In the genomic region with DNA sequence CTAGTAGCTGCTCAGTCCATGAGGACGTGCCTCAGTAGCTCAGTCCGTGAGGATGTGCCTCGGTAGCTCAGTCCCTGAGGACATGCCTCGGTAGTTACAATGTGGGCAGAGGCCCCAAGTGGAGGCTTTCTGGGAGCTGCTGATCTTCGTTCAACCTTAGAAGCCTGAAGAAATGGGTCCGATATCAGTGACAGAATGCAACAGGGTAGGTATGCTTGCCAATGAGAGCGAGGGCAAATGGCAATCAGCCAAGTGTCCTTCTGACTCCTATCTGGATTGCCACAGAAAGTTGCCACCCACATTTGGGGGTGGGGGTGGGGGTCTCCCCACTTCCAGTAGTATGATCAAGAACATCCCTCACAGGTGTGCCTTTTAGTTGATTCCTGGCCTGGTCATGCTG, we compare ENCODE assay signal across 29 mouse cellular contexts. TPM values are rescaled to one million over a fixed set of nuclear protein-coding genes. Genes with fewer than 3 reads are reported as not detected.
DNase-seq lines count a peak whose midpoint lies in the region; ATAC-seq lines count a peak whose summit lies in the region.
"Had no signal": no experiment of that assay in that cellular context is flagged by ENCODE, and none has a peak within 500 bp of the region (broad histone marks: within the 10 kb centered on the region; RNA-seq: fewer than 3 reads in every experiment).

No protein-coding gene starts in this region.

- peak; percentile 80 for DNase-seq in heart, adult 11 months
- no peak for DNase-seq in heart, adult 9 months (ENCODE audit: low spot score in 2 of 2)
- peak; percentile 3 for DNase-seq in ES-CJ7 (ENCODE audit: low read depth, low spot score)
- peak; percentile 49 for DNase-seq in adrenal gland, postnatal 10 days
- no peak for DNase-seq in urinary bladder, postnatal 10 days (ENCODE audit: low spot score)
- no peak for DNase-seq in hindbrain, embryonic 10.5 days (ENCODE audit: low spot score)
- DNase-seq: cerebellum, adult 11-12 months; cerebellum, postnatal 25 days; gastrocnemius, postnatal 25 days; heart, postnatal 10 days; kidney, adult 8-10 months; kidney, postnatal 14 days; left cerebral cortex, postnatal 4 days; liver, embryonic 13.5 days; lung, postnatal 10 days; right cerebral cortex, postnatal 14 days; spleen, adult 18-20 months; thymus, adult 18-20 months had no signal

- WGBS in liver, embryonic 16.5 days (ENCODE audit: insufficient replicate concordance) = 46% methylated on average over 7 of the region's 7 CpGs
- 93% methylated on average over 7 of the region's 7 CpGs for whole genome bisulfite sequencing in hindbrain, embryonic 10.5 days

- no peaks in the 10 kb centered on the region for H3K27me3 ChIP-seq in liver, embryonic 16.5 days (ENCODE audit: control insufficient read depth, insufficient read depth, low read depth, low read length)
- H3K27me3 ChIP-seq in hindbrain, embryonic 10.5 days (ENCODE audit: insufficient read depth, poor library complexity, severe bottlenecking) = no peaks in the 10 kb centered on the region
- H3K27me3 ChIP-seq: CH12.LX; embryonic facial prominence, embryonic 15.5 days; forebrain, embryonic 13.5 days; hindbrain, embryonic 13.5 days; liver, embryonic 13.5 days; megakaryocyte, embryonic 14.5 days; neural tube, embryonic 15.5 days had no signal

- no peak overlapping the region for H3K4me3 ChIP-seq in liver, embryonic 16.5 days (ENCODE audit: low read depth, low read length)
- H3K4me3 ChIP-seq in hindbrain, embryonic 10.5 days = no peak overlapping the region
- H3K4me3 ChIP-seq: embryonic facial prominence, embryonic 15.5 days; forebrain, embryonic 13.5 days; hindbrain, embryonic 13.5 days; liver, embryonic 13.5 days; megakaryocyte, embryonic 14.5 days; neural tube, embryonic 15.5 days had no signal

- H3K4me1 ChIP-seq in liver, embryonic 16.5 days (ENCODE audit: control insufficient read depth, low read depth, low read length) = peaks cover 5% of the 10 kb centered on the region
- peaks cover 3% of the 10 kb centered on the region for H3K4me1 ChIP-seq in hindbrain, embryonic 10.5 days (replicated peaks)

- no peaks in the 10 kb centered on the region for H3K36me3 ChIP-seq in liver, embryonic 16.5 days (ENCODE audit: control insufficient read depth, insufficient read depth)
- H3K36me3 ChIP-seq in hindbrain, embryonic 10.5 days = peaks cover 31% of the 10 kb centered on the region

- 0 out of 2 replicates have a peak overlapping the region, but pooled peaks have one; percentile 44 for H3K27ac ChIP-seq in liver, embryonic 16.5 days (ENCODE audit: low read length)
- no peak overlapping the region for H3K27ac ChIP-seq in hindbrain, embryonic 10.5 days
- H3K27ac ChIP-seq: embryonic facial prominence, embryonic 15.5 days; forebrain, embryonic 13.5 days; hindbrain, embryonic 13.5 days; liver, embryonic 13.5 days; neural tube, embryonic 15.5 days had no signal

- peak overlapping the region; percentile 17; the same call in 1 of the 2 replicates for H3K4me2 ChIP-seq in liver, embryonic 16.5 days (ENCODE audit: low read depth, low read length)
- H3K4me2 ChIP-seq: embryonic facial prominence, embryonic 15.5 days; forebrain, embryonic 13.5 days; heart, embryonic 11.5 days; hindbrain, embryonic 13.5 days; liver, embryonic 13.5 days; neural tube, embryonic 15.5 days had no signal

- H3K9ac ChIP-seq in liver, embryonic 16.5 days (ENCODE audit: low read depth, low read length) = no peak overlapping the region
- H3K9ac ChIP-seq: embryonic facial prominence, embryonic 15.5 days; forebrain, embryonic 13.5 days; hindbrain, embryonic 13.5 days; liver, embryonic 13.5 days; neural tube, embryonic 15.5 days had no signal

- peak; percentile 68 for ATAC-seq in liver, embryonic 16.5 days (ENCODE audit: low read depth)
- ATAC-seq in megakaryocyte, adult 5-6 weeks (ENCODE audit: poor library complexity, severe bottlenecking) = no peak
- ATAC-seq: forebrain, embryonic 13.5 days; inflammation-experienced regulatory T-cells, adult 6 months; midbrain, embryonic 16.5 days had no signal

- H3K9me3 ChIP-seq in liver, embryonic 16.5 days (replicated peaks; ENCODE audit: control insufficient read depth, low read length) = no peaks in the 10 kb centered on the region
- no peaks in the 10 kb centered on the region for H3K9me3 ChIP-seq in hindbrain, embryonic 10.5 days
- H3K9me3 ChIP-seq: embryonic facial prominence, embryonic 15.5 days; forebrain, embryonic 13.5 days; hindbrain, embryonic 13.5 days; liver, embryonic 13.5 days; megakaryocyte, embryonic 14.5 days; neural tube, embryonic 15.5 days had no signal

RNA-seq across cellular contexts. Expression of a gene that starts 14.7 kb away (rescaled TPM):
- 100 to 1,000 TPM; 155 to 166 TPM for total RNA-seq in adrenal gland, postnatal 10 days (2021)
- polyA plus RNA-seq in liver, embryonic 16.5 days (2015; fragmentation: Nextera tagmentation; extraction: Ambion mirVana) = 85.2 and 88.3 TPM in 2 replicates
- 144 and 183 TPM in 2 replicates for polyA plus RNA-seq in hindbrain, embryonic 10.5 days (2016; fragmentation: Nextera tagmentation; extraction: Ambion mirVana)
- 67.4 and 74.1 TPM in 2 replicates for total RNA-seq in megakaryocyte, adult 5-6 weeks (2015)
- 30.7 and 41.2 TPM in 2 replicates for total RNA-seq in megakaryocyte, adult 5-6 weeks (2017)

Comparison
In these comparisons a context has a peak if more than half of its experiments do, and no peak if none do; other contexts are left out.
1. DNase-seq: peak in heart, adult 11 months (single experiment), ES-CJ7 (single experiment) and adrenal gland, postnatal 10 days (single experiment); none in heart, adult 9 months (0 of 2), urinary bladder, postnatal 10 days (single experiment) and hindbrain, embryonic 10.5 days (single experiment).